Mouse (Mus musculus) T-helper 17 cell (primary cell): ENCODE measurements at regions not wholly inside any gene's neighbourhood (a gene's known extent, or its start where the extent isn't known, plus 50 kb on each side); places are given as distances from the start of the nearest gene placed in this dataset.
"Not testable (repeated sequence)": the region's sequence is repeated elsewhere in the genome, so short reads cannot be mapped to it uniquely, and the experiment has no call there.

Experiments used
- in situ Hi-C, 2 experiments: fragments of 300-600 bp; cut with MboI, MseI; formaldehyde crosslinking; loops; 1 replicate in 1 of 2; 2 replicates in 1 of 2; pipeline ENCODE4 v1.15.1; 2025; ENCODE audit warnings: high pct_unique_total_duplicates in 2 of 2

DNA sequence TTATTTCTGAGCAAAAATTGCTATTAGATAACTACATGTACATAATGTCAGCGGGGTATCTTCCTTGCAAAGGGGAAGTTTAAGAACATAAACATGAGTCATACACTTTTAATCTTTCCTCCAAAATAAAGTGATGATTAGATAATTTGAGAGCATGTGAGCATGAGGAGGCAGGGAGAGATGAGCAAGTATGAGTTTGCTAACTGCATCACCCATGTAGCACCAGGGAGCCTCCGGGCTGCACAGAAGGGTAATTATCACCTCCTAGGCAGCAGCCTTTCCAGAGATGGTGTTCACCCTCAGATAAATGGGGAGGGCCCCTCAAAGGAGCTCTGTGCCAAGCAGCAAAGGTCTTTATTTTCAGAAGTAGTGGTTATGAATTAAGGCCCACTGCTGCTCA is 568.1 kb upstream of the G6pd2 start:
- in situ Hi-C loops = no loop called here

DNA sequence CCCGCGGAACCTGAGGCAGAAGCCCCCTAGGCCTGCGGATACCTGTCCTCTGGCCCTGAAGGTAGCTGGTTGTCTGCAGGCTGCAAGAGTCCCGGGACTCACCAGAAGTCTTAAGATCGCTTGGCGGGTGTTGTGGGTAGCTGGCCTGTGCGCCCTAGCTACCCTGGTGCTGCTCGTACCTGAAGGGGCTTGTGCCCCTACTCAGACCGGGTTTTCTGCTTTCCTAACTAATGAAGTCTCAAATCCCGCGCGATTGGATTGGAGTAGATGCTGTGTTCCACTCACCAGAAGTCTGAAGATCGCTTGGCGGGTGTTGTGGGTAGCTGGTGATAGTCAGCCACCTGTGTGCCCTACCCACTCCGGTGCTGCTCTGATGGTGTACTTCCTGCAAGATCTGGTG is 520.1 kb upstream of the G6pd2 start:
- in situ Hi-C loops = not testable (repeated sequence)

DNA sequence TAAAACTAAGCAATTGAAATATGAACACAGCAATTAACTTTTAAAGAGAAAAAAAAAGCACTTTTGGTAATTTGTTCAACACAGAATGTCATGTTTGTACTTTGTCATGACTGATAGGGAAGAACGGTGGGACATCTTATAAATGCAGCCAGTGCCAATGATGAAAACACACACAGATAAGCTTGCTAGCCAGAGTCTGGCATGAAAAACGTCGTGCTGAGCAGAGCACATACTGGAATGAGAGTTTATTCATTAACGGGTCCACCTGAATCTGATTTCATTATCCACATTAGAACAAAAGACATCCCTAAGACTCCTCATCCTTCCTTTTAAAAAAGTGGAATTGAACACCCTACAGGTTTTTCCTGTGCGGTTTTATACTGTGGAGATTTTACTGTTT is 493.7 kb upstream of the G6pd2 start:
- in situ Hi-C loops = loop anchor here in 1 of 2 experiments (10.0 kb wide), 1 partner anchor 130 kb away; no protein-coding TSS in a partner anchor

DNA sequence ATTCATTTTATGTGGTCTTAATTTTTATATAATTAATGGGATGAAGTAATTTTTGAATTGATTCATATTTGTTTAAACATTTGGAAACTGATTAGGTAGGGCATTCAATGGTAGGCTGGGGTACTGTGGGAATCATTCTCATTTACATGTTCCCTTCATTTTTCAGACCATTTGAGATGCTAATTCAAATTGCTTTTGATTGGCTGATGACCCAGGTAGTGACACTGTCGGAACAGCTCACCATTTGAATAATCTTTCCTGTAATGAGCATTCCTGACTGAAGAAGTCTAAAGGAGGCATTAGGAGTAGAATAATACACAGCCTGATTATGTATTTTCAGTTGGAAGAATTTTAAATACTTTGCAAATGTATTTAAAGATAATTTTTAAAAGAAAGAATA is 457.2 kb upstream of the G6pd2 start:
- in situ Hi-C loops = no loop called here

DNA sequence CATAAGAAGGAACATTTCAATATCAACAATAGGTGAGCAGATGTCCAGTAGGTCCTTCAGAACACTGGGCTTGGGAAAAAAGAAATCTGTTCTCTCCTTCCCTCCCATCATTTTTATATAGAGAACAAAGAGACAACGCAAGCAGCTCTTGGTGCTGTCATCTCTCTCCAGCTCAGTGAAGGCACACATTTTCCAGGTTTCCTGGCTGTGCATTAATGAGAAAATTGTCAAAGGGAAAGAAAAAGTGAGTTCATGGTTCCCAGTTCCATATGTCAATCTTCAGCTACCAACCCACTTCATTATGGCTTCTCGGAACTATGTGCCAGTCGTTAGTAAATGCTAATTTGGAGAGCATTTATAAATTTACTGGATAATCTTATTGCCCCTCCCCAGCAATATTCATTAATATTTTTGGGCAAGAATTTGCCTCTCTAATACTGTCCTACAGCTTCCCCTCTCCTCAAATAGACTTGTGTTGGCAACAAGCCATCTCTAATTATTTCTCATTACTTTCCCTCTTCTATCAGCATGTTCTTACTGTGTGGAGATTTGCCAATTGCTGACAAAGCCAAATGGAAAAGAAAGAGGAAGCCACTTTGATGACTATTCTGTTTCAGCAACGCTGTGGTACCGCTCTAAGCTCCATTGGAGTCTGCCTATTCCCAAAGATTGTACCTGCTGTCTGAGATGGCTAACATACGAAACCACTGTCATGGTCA is 453.2 kb upstream of the G6pd2 start:
- in situ Hi-C loops = no loop called here

DNA sequence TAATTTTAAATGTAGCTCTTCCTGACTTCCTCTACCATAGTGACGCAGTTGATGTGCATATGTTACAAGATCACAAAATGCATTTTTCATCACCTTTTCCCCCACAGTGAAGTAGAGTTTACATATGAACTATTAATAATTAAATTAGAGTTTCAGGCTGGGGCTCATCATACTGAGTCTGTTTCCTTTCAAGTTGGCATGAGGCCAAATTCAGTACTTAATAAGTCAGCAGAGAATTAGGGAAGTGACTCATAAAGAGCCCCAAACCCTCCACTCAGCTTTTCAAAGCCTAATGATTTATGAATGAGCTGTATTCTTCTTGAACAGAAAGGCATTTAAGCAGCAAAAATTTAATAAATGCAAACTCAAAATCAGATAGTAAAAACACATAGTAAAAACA is 435.7 kb upstream of the G6pd2 start:
- in situ Hi-C loops = no loop called here

DNA sequence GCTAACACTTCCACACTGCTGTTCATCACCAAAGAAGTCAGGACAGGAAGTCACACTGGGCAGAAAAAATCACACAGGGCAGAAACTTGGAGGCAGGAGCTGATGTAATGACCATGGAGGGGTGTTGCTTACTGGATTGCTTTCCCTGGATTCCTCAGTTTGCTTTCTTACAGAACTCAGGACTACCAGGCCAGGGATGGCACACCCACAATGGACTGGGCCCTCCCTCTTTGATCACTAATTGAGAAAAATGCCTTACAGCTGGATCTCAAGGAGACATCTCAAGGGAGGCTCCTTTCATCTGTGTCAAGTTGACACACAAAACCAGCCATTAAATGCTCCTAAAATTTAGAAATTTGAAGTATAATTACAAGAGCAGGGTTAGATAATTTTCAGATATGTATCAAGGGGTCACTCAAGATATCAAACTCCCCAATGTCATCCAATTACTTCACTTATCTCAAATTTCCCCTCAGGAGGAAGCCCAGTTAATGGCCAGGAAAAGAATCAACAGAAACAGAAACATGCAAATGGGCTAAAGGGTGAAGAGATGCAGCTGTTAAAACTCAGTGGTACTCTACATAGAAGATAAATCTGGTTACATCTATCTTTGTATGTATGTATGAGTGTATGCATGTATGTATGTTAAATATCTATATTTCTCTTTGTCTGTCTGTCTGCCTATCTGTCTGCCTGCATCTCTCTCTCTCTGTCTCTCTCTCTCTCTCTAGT is 413.5 kb upstream of the G6pd2 start:
- in situ Hi-C loops = loop anchor here in 1 of 2 experiments (5.0 kb wide), 1 partner anchor 48 kb away; no protein-coding TSS in a partner anchor
